Mouse (Mus musculus): ENCODE results near the gene Uox. TPM values are rescaled to one million over a fixed set of nuclear protein-coding genes. Genes with fewer than 3 reads are reported as not detected.

Gene Uox
- total RNA-seq, 1 experiment from 2014 or later, result 109 TPM

Other genes with a start within 250 kb of the Uox start
- 10.4 and 10.5 TPM in 2 replicates for gene Ssx2ip, start 165.8 kb upstream of the Uox start, total RNA-seq (2021)
- gene Ctbs, start 120.6 kb upstream of the Uox start, total RNA-seq (2021), result 9.6 and 9.8 TPM in 2 replicates
- 2.4 and 3.4 TPM in 2 replicates for gene Spata1, start 70.7 kb upstream of the Uox start, total RNA-seq (2021)
- gene Gng5, start 70.6 kb upstream of the Uox start, total RNA-seq (2021), result 286 and 296 TPM in 2 replicates
- 29.9 and 37.0 TPM in 2 replicates for gene Rpf1, start 49.0 kb upstream of the Uox start, total RNA-seq (2021)
- 1.3 TPM in 1 of 2 replicates, not detected in the other for gene Dnase2b, start 45.2 kb downstream of the Uox start, total RNA-seq (2021)
- gene 4930503B20Rik, start 80.9 kb downstream of the Uox start, total RNA-seq (2021), result not detected in 2 replicates
- 0.82 and 0.83 TPM in 2 replicates for gene Samd13, start 115.2 kb downstream of the Uox start, total RNA-seq (2021)
- gene Prkacb, start 242.6 kb downstream of the Uox start, total RNA-seq (2021), result 103 and 114 TPM in 2 replicates

Measured in adrenal gland, postnatal 14 days (tissue).